Mouse (Mus musculus): ENCODE results near the gene Nrsn2. TPM values are rescaled to one million over a fixed set of nuclear protein-coding genes. Genes with fewer than 3 reads are reported as not detected.

Nrsn2 gene
- polyA plus RNA-seq, 1 experiment from 2014 or later: not detected

GRCm38 (mm10) chr2:152322198-152322597 lies 54.2 kb downstream of the Nrsn2 start:
- H3K36me3 ChIP-seq (ENCODE audit: insufficient read depth): peaks cover 98% of the 10 kb centered on the region
- no peak overlapping the region for H3K4me2 ChIP-seq
- no peak overlapping the region for H3K9ac ChIP-seq
- H3K9me3 ChIP-seq (ENCODE audit: low read depth, low read length): no peaks in the 10 kb centered on the region
- 92% methylated on average over 6 of the region's 6 CpGs for WGBS
- H3K4me3 ChIP-seq (ENCODE audit: low read depth, low read length): no peak overlapping the region
- TF ChIP-seq CTCF (IDR thresholded peaks at IDR 0.05; ENCODE audit: low read depth): no peak
- ATAC-seq (ENCODE audit: insufficient read depth) (no peak), DNase-seq (no peak)
- no peaks in the 10 kb centered on the region for H3K4me1 ChIP-seq (ENCODE audit: insufficient read depth)
- H3K27me3 ChIP-seq (ENCODE audit: insufficient read depth, low read length): no peaks in the 10 kb centered on the region
- H3K27ac ChIP-seq (ENCODE audit: low read depth): no peak overlapping the region

- H3K27me3 ChIP-seq (ENCODE audit: insufficient read depth, low read length): no peaks in the 10 kb centered on the region
- H3K9me3 ChIP-seq (ENCODE audit: low read depth, low read length): no peaks in the 10 kb centered on the region
- TF ChIP-seq CTCF (IDR thresholded peaks at IDR 0.05; ENCODE audit: low read depth): no peak
- H3K4me2 ChIP-seq: no peak overlapping the region
- H3K27ac ChIP-seq (ENCODE audit: low read depth): no peak overlapping the region
- no peak overlapping the region for H3K9ac ChIP-seq
- DNase-seq (no peak), ATAC-seq (ENCODE audit: insufficient read depth) (no peak)
- H3K4me3 ChIP-seq (ENCODE audit: low read depth, low read length): no peak overlapping the region
- H3K36me3 ChIP-seq (ENCODE audit: insufficient read depth): peaks cover 98% of the 10 kb centered on the region
- 86% methylated on average over 5 of the region's 5 CpGs for WGBS
- H3K4me1 ChIP-seq (ENCODE audit: insufficient read depth): no peaks in the 10 kb centered on the region
Measured at GRCm38 (mm10) chr2:152321558-152321957, 54.9 kb downstream of the Nrsn2 start.

Other genes with a start within 250 kb of the Nrsn2 start
- 9.9 and 11.0 TPM in 2 replicates for gene Tcf15, start 233.1 kb downstream of the Nrsn2 start, polyA plus RNA-seq (2014; fragmentation: Nextera tagmentation; extraction: Ambion mirVana)
- 97.1 and 98.2 TPM in 2 replicates for gene Csnk2a1, start 149.8 kb downstream of the Nrsn2 start, polyA plus RNA-seq (2014; fragmentation: Nextera tagmentation; extraction: Ambion mirVana)
- gene Tbc1d20, start 82.8 kb downstream of the Nrsn2 start, polyA plus RNA-seq (2014; fragmentation: Nextera tagmentation; extraction: Ambion mirVana): 34.7 and 39.4 TPM in 2 replicates
- 85.8 and 92.8 TPM in 2 replicates for gene Rbck1, start 44.0 kb downstream of the Nrsn2 start, polyA plus RNA-seq (2014; fragmentation: Nextera tagmentation; extraction: Ambion mirVana)
- gene Trib3, start 32.6 kb downstream of the Nrsn2 start, polyA plus RNA-seq (2014; fragmentation: Nextera tagmentation; extraction: Ambion mirVana): 2.2 and 2.7 TPM in 2 replicates
- gene Sox12, start 21.4 kb upstream of the Nrsn2 start, polyA plus RNA-seq (2014; fragmentation: Nextera tagmentation; extraction: Ambion mirVana): 17.2 and 19.4 TPM in 2 replicates
- gene Zcchc3, start 38.4 kb upstream of the Nrsn2 start, polyA plus RNA-seq (2014; fragmentation: Nextera tagmentation; extraction: Ambion mirVana): 38.6 and 42.3 TPM in 2 replicates
- gene 6820408C15Rik, start 38.9 kb upstream of the Nrsn2 start, polyA plus RNA-seq (2014; fragmentation: Nextera tagmentation; extraction: Ambion mirVana): 0.53 and 1.3 TPM in 2 replicates
- not detected in 2 replicates for gene Defb23, start 88.0 kb upstream of the Nrsn2 start, polyA plus RNA-seq (2014; fragmentation: Nextera tagmentation; extraction: Ambion mirVana)
- gene Defb20, start 100.4 kb upstream of the Nrsn2 start, polyA plus RNA-seq (2014; fragmentation: Nextera tagmentation; extraction: Ambion mirVana): not detected in 2 replicates
- gene Defb22, start 113.5 kb upstream of the Nrsn2 start, polyA plus RNA-seq (2014; fragmentation: Nextera tagmentation; extraction: Ambion mirVana): not detected in 2 replicates
- not detected in 2 replicates for gene Defb26, start 135.1 kb upstream of the Nrsn2 start, polyA plus RNA-seq (2014; fragmentation: Nextera tagmentation; extraction: Ambion mirVana)
- gene Defb28, start 141.6 kb upstream of the Nrsn2 start, polyA plus RNA-seq (2014; fragmentation: Nextera tagmentation; extraction: Ambion mirVana): not detected in 2 replicates
- gene Defb29, start 163.5 kb upstream of the Nrsn2 start, polyA plus RNA-seq (2014; fragmentation: Nextera tagmentation; extraction: Ambion mirVana): not detected in 2 replicates
- gene Gm17416, start 192.7 kb upstream of the Nrsn2 start, polyA plus RNA-seq (2014; fragmentation: Nextera tagmentation; extraction: Ambion mirVana): not detected in 2 replicates
- not detected in 2 replicates for gene Defb21, start 196.1 kb upstream of the Nrsn2 start, polyA plus RNA-seq (2014; fragmentation: Nextera tagmentation; extraction: Ambion mirVana)
- not detected in 2 replicates for gene Defb19, start 203.7 kb upstream of the Nrsn2 start, polyA plus RNA-seq (2014; fragmentation: Nextera tagmentation; extraction: Ambion mirVana)
- not detected in 2 replicates for gene Defb45, start 222.8 kb upstream of the Nrsn2 start, polyA plus RNA-seq (2014; fragmentation: Nextera tagmentation; extraction: Ambion mirVana)
- gene Defb36, start 227.7 kb upstream of the Nrsn2 start, polyA plus RNA-seq (2014; fragmentation: Nextera tagmentation; extraction: Ambion mirVana): not detected in 2 replicates
- gene Defb25, start 246.4 kb upstream of the Nrsn2 start, polyA plus RNA-seq (2014; fragmentation: Nextera tagmentation; extraction: Ambion mirVana): 0.86 and 1.5 TPM in 2 replicates

Measured in lung, embryonic 14.5 days (tissue).